Mouse (Mus musculus) heart, postnatal 0 days (tissue): ENCODE data around the gene Dnm1. TPM values are rescaled to one million over a fixed set of nuclear protein-coding genes. Genes with fewer than 3 reads are reported as not detected.

Experiments
- ATAC-seq: fragments of 200-750 bp; cut with Nextera tagmentation; 2 replicates; pipeline ENCODE4 v1.8.0; 2017; ENCODE audit warnings: low read depth, moderate number of reproducible peaks, moderate library complexity; ENCODE audit not compliant: insufficient read depth
- DNase-seq: peaks from one replicate; pipeline ENCODE4 v3.0.0-alpha.2; 2016; ENCODE audit warnings: low spot score
- H3K27ac ChIP-seq: fragments of 300-500 bp; sonication (generic); 2 replicates; pipeline ENCODE4 v1.5.1; 2014; ENCODE audit warnings: low read depth, mild to moderate bottlenecking
- H3K27me3 ChIP-seq: fragments of 300-500 bp; sonication (generic); 2 replicates; pipeline ENCODE4 v1.6.1; 2014; ENCODE audit warnings: low read length, mixed read lengths; ENCODE audit not compliant: control insufficient read depth, insufficient read depth
- H3K36me3 ChIP-seq: fragments of 300-500 bp; sonication (generic); replicated peaks from 2 replicates; pipeline ENCODE4 v1.6.1; 2014; ENCODE audit warnings: low read length, mixed read lengths; ENCODE audit not compliant: control insufficient read depth, insufficient read depth
- H3K4me1 ChIP-seq: fragments of 300-500 bp; sonication (generic); 2 replicates; pipeline ENCODE4 v1.6.1; 2014; ENCODE audit warnings: antibody characterized with exemption; ENCODE audit not compliant: control insufficient read depth, insufficient read depth
- H3K4me2 ChIP-seq: fragments of 300-500 bp; sonication (generic); 2 replicates; pipeline ENCODE4 v1.6.1; 2014; ENCODE audit warnings: low read depth, mild to moderate bottlenecking, low read length, moderate library complexity
- H3K4me3 ChIP-seq: fragments of 300-500 bp; sonication (generic); 2 replicates; pipeline ENCODE4 v1.5.1; 2014; ENCODE audit warnings: low read depth, low read length
- H3K9ac ChIP-seq: fragments of 300-500 bp; sonication (generic); replicated peaks from 2 replicates; pipeline ENCODE4 v1.6.1; 2014; ENCODE audit warnings: low read depth, low read length, mixed read lengths
- H3K9me3 ChIP-seq: fragments of 300-500 bp; sonication (generic); replicated peaks from 2 replicates; pipeline ENCODE4 v1.6.1; 2016; ENCODE audit warnings: low read length; ENCODE audit not compliant: control insufficient read depth
- CTCF ChIP-seq: IDR thresholded peaks from 2 replicates; pipeline ENCODE4 v1.5.1; 2016; ENCODE audit warnings: antibody characterized with exemption, control low read depth, low read depth
- EP300 ChIP-seq: IDR thresholded peaks from 2 replicates; pipeline ENCODE4 v1.6.1; 2016; ENCODE audit warnings: antibody characterized with exemption, low read depth
- WGBS: fragments of 180-500 bp; shearing (Covaris S2); extraction: QIAGEN DNeasy Blood & Tissue Kit; methylation state at CpG from one replicate; pipeline ENCODE4 v1.1.7; 2014; 5-methylcytosine and 5-hydroxymethylcytosine counted together
- polyA plus RNA-seq: library from polyadenylated mRNA; unstranded; fragments of >200 nt; fragmentation: Nextera tagmentation; extraction: Ambion mirVana; gene quantifications from 2 replicates; pipeline ENCODE4 v1.2.1, GENCODE M21; 2015
- total RNA-seq: library from RNA; depleted of rRNA; stranded (reverse); fragments of >200 nt; gene quantifications from 2 replicates; pipeline ENCODE4 v1.2.3, GENCODE M21; 2014; ENCODE audit warnings: low replicate concordance; rRNA removed

Gene Dnm1
- total RNA-seq (3.4 and 10.3 TPM in 2 replicates), polyA plus RNA-seq (1.5 and 1.6 TPM in 2 replicates)

DNA sequence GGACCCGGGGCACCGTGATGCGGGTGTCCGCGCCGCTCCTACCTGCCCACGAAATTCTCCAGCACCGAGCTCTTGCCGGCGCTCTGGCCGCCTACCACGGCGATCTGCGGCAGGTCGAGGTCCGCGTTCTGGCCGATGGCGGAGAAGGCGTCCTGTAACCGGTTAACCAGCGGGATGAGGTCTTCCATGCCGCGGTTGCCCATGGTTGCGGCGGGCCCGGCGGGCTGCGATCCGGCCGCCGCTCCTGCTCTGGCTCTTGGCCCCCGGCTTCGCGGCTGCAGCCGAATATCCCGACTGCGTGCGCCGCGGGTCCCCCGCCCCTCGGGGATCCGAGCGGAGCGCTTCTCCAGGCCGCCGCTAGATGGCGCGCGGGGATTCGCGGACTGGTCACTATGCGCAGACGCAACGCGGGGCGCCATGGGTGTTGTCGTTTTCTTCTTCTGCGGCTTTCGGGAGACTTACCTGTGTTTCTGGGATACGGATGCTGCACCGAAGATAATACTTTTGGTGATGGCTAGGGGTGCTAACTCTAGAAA, at the start of gene Dnm1:
TSS of gene Dnm1 (minus strand) at position 332 of the 536 bp plus-strand sequence.
- no peaks in the 10 kb centered on the region for H3K36me3 ChIP-seq
- H3K27me3 ChIP-seq: peaks cover 27% of the 10 kb centered on the region
- TF ChIP-seq EP300 (no peak), CTCF (peak; percentile 91)
- WGBS: under 1% methylated on average over 57 of the region's 63 CpGs
- no peaks in the 10 kb centered on the region for H3K9me3 ChIP-seq
- H3K4me1 ChIP-seq: peaks cover 4% of the 10 kb centered on the region; the same call in 1 of the 2 replicates
- peak within 1 kb of the TSS; percentile 48 for H3K4me3 ChIP-seq
- ATAC-seq (peak; percentile 82), DNase-seq (peak; percentile 74)
- H3K4me2 ChIP-seq: peak within 1 kb of the TSS; percentile 79
- H3K9ac ChIP-seq: peak within 1 kb of the TSS; percentile 51
- no peak within 1 kb of the TSS for H3K27ac ChIP-seq

DNA sequence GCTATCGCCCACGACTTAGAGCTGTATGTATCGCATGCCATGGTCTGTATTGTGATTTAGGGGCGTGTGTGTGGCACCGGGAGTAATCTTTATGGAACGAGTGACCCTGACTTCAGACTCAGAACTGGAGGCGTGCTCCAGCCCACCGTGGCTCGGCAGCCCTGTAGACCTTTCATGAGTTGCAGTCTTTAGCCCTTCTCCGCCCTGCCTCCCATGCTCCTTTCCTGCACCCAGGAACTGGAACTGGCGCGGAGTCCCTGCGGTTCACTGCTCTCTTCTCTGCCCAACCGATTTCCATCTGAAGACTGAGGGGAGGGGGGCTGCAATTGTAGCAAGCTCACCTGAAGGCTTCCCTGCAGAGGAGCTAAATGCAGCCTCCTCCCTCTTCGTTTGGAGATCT, 43.6 kb upstream of the Dnm1 start:
- Histone ChIP-seq H3K36me3 (peaks cover 23% of the 10 kb centered on the region), H3K4me1 (peaks cover 6% of the 10 kb centered on the region; the same call in 1 of the 2 replicates), H3K4me2 (peak overlapping the region; percentile 85), H3K27ac (peak overlapping the region; percentile 96), H3K9me3 (no peaks in the 10 kb centered on the region), H3K4me3 (peak overlapping the region; percentile 92), H3K27me3 (no peaks in the 10 kb centered on the region), H3K9ac (peak overlapping the region; percentile 85)
- DNase-seq (no peak), ATAC-seq (no peak)
- TF ChIP-seq CTCF: no peak
- no peak for TF ChIP-seq EP300
- WGBS: under 1% methylated on average over 15 of the region's 15 CpGs

DNA sequence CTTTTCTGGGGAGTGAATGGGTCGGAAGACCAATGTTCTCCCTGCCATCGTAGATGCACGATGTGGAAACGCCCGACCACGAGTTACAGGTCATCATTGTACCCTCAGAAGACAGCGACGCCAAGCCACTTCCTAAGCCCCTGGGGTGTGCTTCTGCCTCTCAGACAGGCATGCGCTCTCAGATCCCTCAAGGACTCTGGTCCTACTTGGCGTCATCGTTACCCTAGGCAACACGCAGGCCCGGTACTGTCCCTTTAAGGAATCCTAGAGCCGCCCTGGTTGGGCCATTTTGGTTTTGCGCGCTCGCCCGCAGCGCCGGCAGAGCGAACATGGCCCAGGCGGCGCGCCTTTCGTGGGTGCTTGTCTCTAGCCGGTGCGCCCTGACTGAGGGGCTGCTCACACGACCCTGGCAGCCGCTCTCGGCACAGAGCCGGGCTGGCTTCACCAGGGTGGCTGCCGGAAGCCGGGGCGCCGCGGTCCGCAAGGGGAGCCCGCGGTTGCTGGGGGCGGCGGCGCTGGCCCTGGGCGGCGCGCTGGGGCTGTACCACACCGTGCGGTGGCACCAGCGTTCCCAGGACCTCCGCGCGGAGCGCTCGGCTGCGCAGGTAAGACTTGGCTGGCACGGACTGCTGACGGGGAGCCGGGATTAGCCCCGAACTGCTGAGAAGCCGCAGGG, 42.9 kb upstream of the Dnm1 start:
- peak overlapping the region; percentile 85 for H3K9ac ChIP-seq
- peak overlapping the region; percentile 85 for H3K4me2 ChIP-seq
- DNase-seq (peak; percentile 94), ATAC-seq (peak; percentile 94)
- no peaks in the 10 kb centered on the region for H3K9me3 ChIP-seq
- peaks cover 17% of the 10 kb centered on the region for H3K36me3 ChIP-seq
- no peaks in the 10 kb centered on the region for H3K27me3 ChIP-seq
- H3K4me3 ChIP-seq: peak overlapping the region; percentile 92
- H3K4me1 ChIP-seq: peaks cover 6% of the 10 kb centered on the region; the same call in 1 of the 2 replicates
- TF ChIP-seq CTCF (no peak), EP300 (no peak)
- WGBS: under 1% methylated on average over 45 of the region's 59 CpGs
- H3K27ac ChIP-seq: peak overlapping the region; percentile 96

DNA sequence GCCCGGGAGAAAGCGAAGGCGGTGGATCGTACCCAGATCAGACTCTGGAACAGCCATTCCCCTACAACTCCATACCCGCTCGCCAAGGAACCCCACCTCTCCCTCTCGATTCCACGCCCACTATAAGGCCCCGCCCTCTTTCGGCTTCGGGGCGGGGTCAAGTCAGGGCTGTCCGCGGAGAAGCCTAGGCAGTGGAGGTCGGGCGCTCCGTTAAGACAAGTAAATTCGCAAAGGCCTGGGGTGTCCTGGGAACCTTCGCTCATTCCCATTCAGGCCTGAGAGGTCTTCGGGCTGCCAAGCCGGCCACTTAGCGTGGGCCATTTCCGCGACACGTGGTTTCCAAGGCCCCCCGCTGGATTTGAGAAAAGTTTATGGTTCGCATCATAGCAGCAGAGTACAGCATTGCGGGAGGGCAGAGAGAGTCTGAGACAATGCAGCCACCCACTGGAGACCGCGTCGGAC, 42.4 kb upstream of the Dnm1 start, which contains the start of gene Ptges2:
TSS of gene Ptges2 (plus strand) at position 413 of the 462 bp plus-strand sequence.
- Histone ChIP-seq H3K9ac (peak within 1 kb of the TSS; percentile 85), H3K4me3 (peak within 1 kb of the TSS; percentile 92), H3K4me1 (peaks cover 6% of the 10 kb centered on the region; the same call in 1 of the 2 replicates), H3K27me3 (no peaks in the 10 kb centered on the region), H3K4me2 (peak within 1 kb of the TSS; percentile 85), H3K9me3 (no peaks in the 10 kb centered on the region), H3K36me3 (peaks cover 11% of the 10 kb centered on the region; the same call in 1 of the 2 replicates), H3K27ac (peak within 1 kb of the TSS; percentile 96)
- no peak; the same call in 1 of the 2 replicates for TF ChIP-seq EP300
- TF ChIP-seq CTCF: no peak
- 0% methylated on average over 31 of the region's 31 CpGs for WGBS
- ATAC-seq (peak; percentile 86), DNase-seq (peak; percentile 90)

- Histone ChIP-seq H3K4me3 (peak overlapping the region; percentile 92), H3K9ac (peak overlapping the region; percentile 85), H3K36me3 (peaks cover 6% of the 10 kb centered on the region; the same call in 1 of the 2 replicates), H3K4me2 (peak overlapping the region; percentile 85), H3K9me3 (no peaks in the 10 kb centered on the region), H3K27me3 (no peaks in the 10 kb centered on the region), H3K4me1 (peaks cover 6% of the 10 kb centered on the region; the same call in 1 of the 2 replicates), H3K27ac (peak overlapping the region; percentile 96)
- no peak for ATAC-seq
- under 1% methylated on average over 8 of the region's 8 CpGs for WGBS
- TF ChIP-seq EP300 (no peak), CTCF (peak; percentile 42)
- peak; percentile 33 for DNase-seq
Measured at GRCm38 (mm10) chr2:32394973-32395372, 41.8 kb upstream of the Dnm1 start.
